Mouse (Mus musculus): ENCODE data around the gene Ak5. TPM values are rescaled to one million over a fixed set of nuclear protein-coding genes. Genes with fewer than 3 reads are reported as not detected.
A peak's percentile ranks its signal among the peaks of the same experiment; 100 is the strongest.

Gene Ak5
- total and polyA plus RNA-seq, 2 experiments from 2014 or later = 14.6 to 27.2 TPM

DNA sequence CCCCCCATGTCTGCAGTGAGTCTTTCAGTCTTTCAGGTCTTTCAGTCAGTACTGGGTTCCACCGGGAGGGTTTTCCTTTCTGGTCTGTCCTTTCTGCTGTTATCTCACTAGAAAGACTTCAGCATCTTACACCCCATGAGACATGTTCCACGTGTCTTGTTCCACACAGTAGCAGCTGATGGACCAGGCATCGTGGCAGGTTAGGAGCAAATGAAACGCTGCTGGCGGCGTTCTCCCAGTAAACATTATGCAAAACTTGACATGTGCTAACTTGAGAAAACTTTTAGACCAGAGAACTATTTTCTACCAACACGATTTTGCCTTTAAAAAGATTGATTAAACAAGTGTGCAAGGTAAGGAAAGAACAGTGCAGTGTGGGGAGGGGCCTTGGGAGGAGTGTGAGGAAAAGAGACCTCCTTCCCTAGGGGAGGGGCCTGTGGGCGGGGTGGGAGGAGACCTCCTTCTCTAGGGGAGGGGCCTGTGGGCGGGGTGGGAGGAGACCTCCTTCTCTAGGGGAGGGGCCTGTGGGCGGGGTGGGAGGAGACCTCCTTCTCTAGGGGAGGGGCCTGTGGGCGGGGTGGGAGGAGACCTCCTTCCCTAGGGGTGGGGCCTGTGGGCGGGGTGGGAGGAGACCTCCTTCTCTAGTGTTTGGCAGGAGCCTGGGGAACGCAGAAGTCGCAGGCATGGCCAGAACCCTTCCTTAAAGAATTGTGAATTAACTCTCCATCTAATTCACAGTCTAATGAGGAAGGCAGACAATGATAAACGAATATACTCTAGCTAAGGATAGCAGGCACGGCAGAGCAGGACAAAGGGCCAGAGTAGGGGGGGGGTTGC, 189.3 kb downstream of the Ak5 start:
- H3K27ac ChIP-seq (ENCODE audit: low read depth, low read length) = no peak overlapping the region
- H3K27me3 ChIP-seq (ENCODE audit: insufficient read depth, low read length) = no peaks in the 10 kb centered on the region
- H3K9ac ChIP-seq = no peak overlapping the region
- WGBS = 4% methylated on average over 14 of the region's 16 CpGs
- peak overlapping the region; percentile 34 for H3K4me2 ChIP-seq (ENCODE audit: low read depth)
- no peaks in the 10 kb centered on the region for H3K36me3 ChIP-seq (ENCODE audit: insufficient read depth)
- H3K9me3 ChIP-seq (ENCODE audit: low read length) = no peaks in the 10 kb centered on the region
- H3K4me3 ChIP-seq (ENCODE audit: low read depth, low read length) = 0 out of 2 replicates have a peak overlapping the region, but pooled peaks have one; percentile 20
- no peaks in the 10 kb centered on the region; the same call in 1 of the 2 replicates for H3K4me1 ChIP-seq (ENCODE audit: insufficient read depth)
- ATAC-seq (peak; percentile 38), DNase-seq (peak; percentile 30)
- no peak for TF ChIP-seq CTCF (IDR thresholded peaks at IDR 0.05; ENCODE audit: low read depth)

DNA sequence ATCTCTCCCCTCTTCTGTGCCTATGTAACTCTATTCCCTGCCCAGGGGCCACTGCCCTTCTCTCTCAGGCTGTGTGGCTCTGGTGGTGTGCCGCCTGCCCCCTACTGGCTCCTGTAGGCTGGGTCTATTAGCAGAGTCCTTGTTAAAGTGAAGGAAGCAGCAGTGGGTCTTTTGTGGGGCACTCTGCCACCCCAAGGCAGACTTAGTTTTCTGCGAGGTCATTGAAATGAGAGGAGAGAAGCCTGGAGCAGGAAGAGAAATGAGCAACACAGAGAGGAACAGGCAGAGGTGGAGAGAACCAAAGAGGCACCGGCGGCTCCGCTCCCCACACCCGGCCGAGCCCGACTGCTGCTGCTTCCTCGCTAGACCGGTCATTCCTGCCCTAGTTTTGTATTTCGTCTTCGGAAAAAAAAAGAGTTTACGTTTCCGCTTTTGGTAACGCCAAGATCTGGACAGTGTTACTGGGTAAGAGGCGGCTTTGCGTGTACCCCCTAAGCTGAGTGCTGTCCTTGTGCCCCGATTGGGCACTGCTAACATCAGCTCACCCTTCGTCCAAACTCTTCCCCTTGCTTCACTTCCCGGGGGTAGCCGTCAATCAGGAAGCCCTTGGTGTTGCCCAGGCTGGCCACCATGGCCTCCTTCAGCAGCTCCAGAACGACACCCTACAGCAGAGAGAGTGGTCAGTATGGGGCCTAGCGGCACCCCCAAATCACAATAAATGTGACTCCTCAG, 190.2 kb downstream of the Ak5 start:
- Histone ChIP-seq H3K9me3 (ENCODE audit: low read length) (no peaks in the 10 kb centered on the region), H3K4me1 (ENCODE audit: insufficient read depth) (no peaks in the 10 kb centered on the region), H3K36me3 (ENCODE audit: insufficient read depth) (no peaks in the 10 kb centered on the region), H3K27me3 (ENCODE audit: insufficient read depth, low read length) (no peaks in the 10 kb centered on the region), H3K4me3 (ENCODE audit: low read depth, low read length) (peak overlapping the region; percentile 20; the same call in 1 of the 2 replicates), H3K4me2 (ENCODE audit: low read depth) (peak overlapping the region; percentile 34), H3K9ac (no peak overlapping the region), H3K27ac (ENCODE audit: low read depth, low read length) (no peak overlapping the region)
- TF ChIP-seq CTCF (IDR thresholded peaks at IDR 0.05; ENCODE audit: low read depth) = peak; percentile 63
- peak; percentile 81 for ATAC-seq
- DNase-seq = peak; percentile 40
- WGBS = 5% methylated on average over 23 of the region's 23 CpGs

DNA sequence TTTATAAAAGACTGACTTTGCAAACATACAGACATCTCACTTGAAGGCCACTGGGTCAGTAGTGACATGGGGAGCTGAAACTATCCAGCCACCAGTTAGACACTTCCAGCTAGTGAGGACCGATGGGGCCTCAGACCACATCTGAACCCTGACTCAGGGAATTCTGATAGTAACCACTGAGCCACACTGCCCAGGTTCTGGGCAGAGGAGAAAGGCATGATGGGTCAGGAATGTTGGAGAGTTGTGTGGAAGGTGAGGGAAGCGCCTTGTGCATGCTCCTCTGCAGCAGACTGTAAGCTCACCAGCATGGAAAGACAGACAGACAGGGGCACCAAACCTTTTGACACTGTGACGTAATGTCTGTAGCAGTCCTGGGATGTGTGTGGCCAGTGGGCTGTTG, 192.3 kb downstream of the Ak5 start:
- Histone ChIP-seq H3K4me2 (ENCODE audit: low read depth) (no peak overlapping the region), H3K27ac (ENCODE audit: low read depth, low read length) (no peak overlapping the region), H3K36me3 (ENCODE audit: insufficient read depth) (no peaks in the 10 kb centered on the region), H3K4me3 (ENCODE audit: low read depth, low read length) (no peak overlapping the region), H3K9me3 (ENCODE audit: low read length) (no peaks in the 10 kb centered on the region), H3K27me3 (ENCODE audit: insufficient read depth, low read length) (no peaks in the 10 kb centered on the region), H3K4me1 (ENCODE audit: insufficient read depth) (no peaks in the 10 kb centered on the region), H3K9ac (no peak overlapping the region)
- no peak for ATAC-seq
- TF ChIP-seq CTCF (IDR thresholded peaks at IDR 0.05; ENCODE audit: low read depth) = no peak
- 88% methylated on average over 3 of the region's 3 CpGs for WGBS
- no peak for DNase-seq

DNA sequence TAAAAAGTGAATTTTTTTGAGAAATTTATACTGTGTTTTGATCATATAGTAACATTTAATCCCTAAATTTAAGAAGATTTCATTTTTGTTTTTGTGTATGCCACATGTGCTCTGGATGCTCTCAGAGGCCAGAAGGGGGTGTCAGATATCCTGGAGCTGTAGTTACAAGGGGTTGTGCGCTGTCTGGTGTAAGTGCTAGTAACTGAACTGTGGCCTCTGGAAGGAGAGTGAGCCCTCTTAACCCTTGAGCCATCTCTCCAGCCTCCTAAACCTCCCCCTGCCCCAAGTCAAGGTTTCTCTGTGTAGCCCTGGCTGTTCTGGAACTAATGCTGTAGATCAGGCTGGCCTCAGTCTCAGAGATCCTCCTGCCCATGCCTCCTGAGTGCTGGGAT, 192.9 kb downstream of the Ak5 start:
- ATAC-seq (no peak), DNase-seq (no peak)
- H3K36me3 ChIP-seq (ENCODE audit: insufficient read depth) = no peaks in the 10 kb centered on the region
- TF ChIP-seq CTCF (IDR thresholded peaks at IDR 0.05; ENCODE audit: low read depth) = no peak
- WGBS = 93% methylated on average over 1 of the region's 1 CpGs
- H3K27me3 ChIP-seq (ENCODE audit: insufficient read depth, low read length) = no peaks in the 10 kb centered on the region
- no peak overlapping the region for H3K4me2 ChIP-seq (ENCODE audit: low read depth)
- no peak overlapping the region for H3K27ac ChIP-seq (ENCODE audit: low read depth, low read length)
- no peaks in the 10 kb centered on the region for H3K4me1 ChIP-seq (ENCODE audit: insufficient read depth)
- H3K9ac ChIP-seq = no peak overlapping the region
- no peak overlapping the region for H3K4me3 ChIP-seq (ENCODE audit: low read depth, low read length)
- H3K9me3 ChIP-seq (ENCODE audit: low read length) = no peaks in the 10 kb centered on the region

DNA sequence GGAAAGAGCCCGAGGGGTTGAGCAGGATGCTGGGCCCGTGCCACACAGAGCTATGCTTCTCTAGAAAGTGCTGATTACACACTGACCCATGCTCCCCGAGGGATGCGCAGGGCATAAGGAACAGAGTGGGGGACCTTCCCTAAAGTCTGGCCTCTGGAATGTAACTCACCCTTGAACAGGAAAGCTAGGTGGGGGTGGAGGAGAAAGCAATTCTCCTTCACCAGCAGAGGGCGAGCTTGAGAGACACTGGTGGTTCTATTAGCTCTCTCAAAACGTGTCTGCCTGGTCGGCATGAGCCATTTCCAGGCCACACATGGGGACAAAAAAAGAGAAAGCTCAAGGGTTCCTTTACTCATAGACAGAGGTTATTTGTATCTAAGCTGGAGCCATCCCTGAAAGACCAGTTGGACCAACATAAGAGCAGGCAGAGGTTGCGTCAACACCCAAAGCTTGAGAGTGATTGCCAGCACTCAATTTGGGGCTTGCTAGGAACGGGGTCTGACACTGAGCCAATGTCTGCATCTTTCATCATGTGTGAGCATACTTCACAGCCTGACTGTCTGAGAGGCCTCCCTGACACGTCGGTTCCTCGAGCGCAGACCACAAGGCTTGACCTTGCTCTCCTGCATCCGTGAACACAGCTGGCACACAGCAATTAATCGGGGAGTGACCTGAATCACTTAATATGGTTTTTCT, 193.4 kb downstream of the Ak5 start:
- Histone ChIP-seq H3K36me3 (ENCODE audit: insufficient read depth) (no peaks in the 10 kb centered on the region), H3K27ac (ENCODE audit: low read depth, low read length) (no peak overlapping the region), H3K9ac (no peak overlapping the region), H3K27me3 (ENCODE audit: insufficient read depth, low read length) (no peaks in the 10 kb centered on the region), H3K4me3 (ENCODE audit: low read depth, low read length) (no peak overlapping the region), H3K9me3 (ENCODE audit: low read length) (no peaks in the 10 kb centered on the region), H3K4me2 (ENCODE audit: low read depth) (no peak overlapping the region), H3K4me1 (ENCODE audit: insufficient read depth) (no peaks in the 10 kb centered on the region)
- peak; percentile 77 for TF ChIP-seq CTCF (IDR thresholded peaks at IDR 0.05; ENCODE audit: low read depth)
- 59% methylated on average over 15 of the region's 15 CpGs for WGBS
- ATAC-seq (peak; percentile 30; the same call in 1 of the 2 replicates), DNase-seq (peak; percentile 73)

DNA sequence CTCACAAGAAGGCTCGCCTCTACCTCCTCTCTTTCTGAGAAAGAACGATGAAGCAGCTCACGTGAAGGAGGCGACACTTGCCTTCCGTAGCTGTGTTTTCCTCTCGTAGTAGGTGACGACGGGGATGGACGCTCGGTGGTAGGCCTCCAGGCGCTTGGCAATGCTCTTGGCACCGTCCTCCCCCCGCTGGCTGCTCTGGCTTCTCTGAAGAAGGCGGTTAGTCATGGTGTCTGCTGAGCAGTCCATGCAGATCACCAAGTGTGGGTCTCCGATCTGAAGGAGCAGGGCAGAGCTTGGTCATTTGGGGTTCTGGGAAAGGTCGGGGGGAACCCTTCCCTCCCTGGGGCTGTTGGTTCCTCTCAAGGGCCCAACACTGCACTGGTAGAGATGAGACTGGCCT, 195.5 kb downstream of the Ak5 start:
- Histone ChIP-seq H3K27me3 (ENCODE audit: insufficient read depth, low read length) (no peaks in the 10 kb centered on the region), H3K27ac (ENCODE audit: low read depth, low read length) (no peak overlapping the region), H3K9ac (no peak overlapping the region), H3K4me2 (ENCODE audit: low read depth) (no peak overlapping the region), H3K4me3 (ENCODE audit: low read depth, low read length) (no peak overlapping the region), H3K36me3 (ENCODE audit: insufficient read depth) (no peaks in the 10 kb centered on the region), H3K4me1 (ENCODE audit: insufficient read depth) (no peaks in the 10 kb centered on the region), H3K9me3 (ENCODE audit: low read length) (no peaks in the 10 kb centered on the region)
- 88% methylated on average over 16 of the region's 16 CpGs for WGBS
- DNase-seq = no peak
- ATAC-seq = no peak
- TF ChIP-seq CTCF (IDR thresholded peaks at IDR 0.05; ENCODE audit: low read depth) = no peak

Data from forebrain, postnatal 0 days (tissue).